Mouse (Mus musculus) T-helper 2 cell (primary cell): ENCODE data around the gene Fbn1.
"Not testable (repeated sequence)": the region's sequence is repeated elsewhere in the genome, so short reads cannot be mapped to it uniquely, and the experiment has no call there.

Experiments
- in situ Hi-C: fragments of 300-600 bp; cut with MboI, MseI; formaldehyde crosslinking; loops from one replicate; pipeline ENCODE4 v1.15.1; 2025; ENCODE audit warnings: high pct_unique_total_duplicates

Fbn1 gene

GRCm38 (mm10) chr2:125295526-125295925 lies 212.3 kb downstream of the Fbn1 start:
- in situ Hi-C loops, result no loop called here

GRCm38 (mm10) chr2:125293969-125294491 lies 213.8 kb downstream of the Fbn1 start:
- in situ Hi-C loops, result no loop called here

- in situ Hi-C loops, result no loop called here
Observed at GRCm38 (mm10) chr2:125292616-125293015, 215.2 kb downstream of the Fbn1 start.

- in situ Hi-C loops, result no loop called here
Observed at GRCm38 (mm10) chr2:125291101-125291500, 216.7 kb downstream of the Fbn1 start.

GRCm38 (mm10) chr2:125290197-125290965 lies 217.4 kb downstream of the Fbn1 start:
- in situ Hi-C loops, result no loop called here

- in situ Hi-C loops, result no loop called here
Observed at GRCm38 (mm10) chr2:125285777-125286176, 222.0 kb downstream of the Fbn1 start.

- in situ Hi-C loops, result no loop called here
Observed at GRCm38 (mm10) chr2:125282334-125283206, 225.2 kb downstream of the Fbn1 start.

GRCm38 (mm10) chr2:125279995-125280394 lies 227.8 kb downstream of the Fbn1 start:
- in situ Hi-C loops, result not testable (repeated sequence)

GRCm38 (mm10) chr2:125278474-125278873 lies 229.3 kb downstream of the Fbn1 start:
- in situ Hi-C loops, result no loop called here

GRCm38 (mm10) chr2:125276692-125277091 lies 231.1 kb downstream of the Fbn1 start:
- in situ Hi-C loops, result no loop called here

- in situ Hi-C loops, result no loop called here
Observed at GRCm38 (mm10) chr2:125275617-125276016, 232.2 kb downstream of the Fbn1 start.

GRCm38 (mm10) chr2:125268876-125269275 lies 238.9 kb downstream of the Fbn1 start:
- in situ Hi-C loops, result loop anchor here (25.0 kb wide), 1 partner anchor 518 kb away; the partner anchor contains the start of gene Secisbp2l

GRCm38 (mm10) chr2:125263753-125264152 lies 244.0 kb downstream of the Fbn1 start:
- in situ Hi-C loops, result loop anchor here (25.0 kb wide), 1 partner anchor 524 kb away; the partner anchor contains the start of gene Secisbp2l

GRCm38 (mm10) chr2:125263056-125263455 lies 244.7 kb downstream of the Fbn1 start:
- in situ Hi-C loops, result loop anchor here (25.0 kb wide), 1 partner anchor 524 kb away; the partner anchor contains the start of gene Secisbp2l

GRCm38 (mm10) chr2:125260326-125260725 lies 247.5 kb downstream of the Fbn1 start:
- in situ Hi-C loops, result loop anchor here (25.0 kb wide), 1 partner anchor 527 kb away; the partner anchor contains the start of gene Secisbp2l

GRCm38 (mm10) chr2:125259230-125260120 lies 248.3 kb downstream of the Fbn1 start:
- in situ Hi-C loops, result loop anchor here (25.0 kb wide), 1 partner anchor 528 kb away; the partner anchor contains the start of gene Secisbp2l

GRCm38 (mm10) chr2:125255886-125256285 lies 251.9 kb downstream of the Fbn1 start:
- in situ Hi-C loops, result loop anchor here (25.0 kb wide), 1 partner anchor 531 kb away; the partner anchor contains the start of gene Secisbp2l

- in situ Hi-C loops, result loop anchor here (25.0 kb wide), 1 partner anchor 533 kb away; the partner anchor contains the start of gene Secisbp2l
Observed at GRCm38 (mm10) chr2:125254630-125255029, 253.2 kb downstream of the Fbn1 start.

- in situ Hi-C loops, result loop anchor here (25.0 kb wide), 1 partner anchor 534 kb away; the partner anchor contains the start of gene Secisbp2l
Observed at GRCm38 (mm10) chr2:125253699-125254098, 254.1 kb downstream of the Fbn1 start.

GRCm38 (mm10) chr2:125252275-125252674 lies 255.5 kb downstream of the Fbn1 start:
- in situ Hi-C loops, result loop anchor here (25.0 kb wide), 1 partner anchor 535 kb away; the partner anchor contains the start of gene Secisbp2l
